Mouse (Mus musculus): ENCODE measurements around the gene Zdhhc5.
"Not testable (repeated sequence)": the region's sequence is repeated elsewhere in the genome, so short reads cannot be mapped to it uniquely, and the experiment has no call there.

DNA sequence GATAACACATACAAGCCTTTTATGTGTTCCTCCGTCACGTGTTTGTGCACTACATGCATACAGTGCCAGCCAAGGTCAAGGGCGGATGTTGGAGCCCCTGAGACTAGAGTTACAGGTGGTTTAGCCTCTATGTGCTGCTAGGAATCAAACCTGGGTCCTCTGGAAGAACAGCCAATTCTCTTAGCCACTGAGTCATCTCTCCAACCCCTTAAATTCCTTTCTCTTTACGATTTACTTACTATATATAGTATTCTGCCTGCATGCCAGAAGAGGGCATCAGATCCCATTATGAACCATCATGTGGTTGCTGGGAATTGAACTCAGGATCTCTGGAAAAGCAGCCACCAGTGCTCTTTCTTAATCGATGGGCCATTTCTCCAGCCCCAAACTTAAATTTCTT lies 43.4 kb downstream of the Zdhhc5 start:
- not testable (repeated sequence) for TF ChIP-seq TAL1, GATA1 (IDR thresholded peaks at IDR 0.05; ENCODE audit: low read length)

Measured in erythroblast, embryonic 14.5 days (primary cell).